Mouse (Mus musculus) liver, embryonic 12.5 days (tissue): ENCODE results near the gene Smim24. TPM values are rescaled to one million over a fixed set of nuclear protein-coding genes. Genes with fewer than 3 reads are reported as not detected.

ENCODE experiments used
- ATAC-seq: fragments of 200-750 bp; cut with Nextera tagmentation; 2 replicates; pipeline ENCODE4 v1.8.0; 2017; ENCODE audit warnings: moderate number of reproducible peaks, mild to moderate bottlenecking, moderate library complexity
- H3K27ac ChIP-seq: fragments of 300-500 bp; sonication (generic); 2 replicates; pipeline ENCODE4 v1.5.1; 2016; ENCODE audit warnings: mild to moderate bottlenecking
- H3K27me3 ChIP-seq: fragments of 300-500 bp; sonication (generic); replicated peaks from 2 replicates; pipeline ENCODE4 v1.6.1; 2016; ENCODE audit warnings: mild to moderate bottlenecking, moderate library complexity
- H3K36me3 ChIP-seq: fragments of 300-500 bp; sonication (generic); 2 replicates; pipeline ENCODE4 v1.6.1; 2016; ENCODE audit warnings: mild to moderate bottlenecking, moderate library complexity
- H3K4me1 ChIP-seq: fragments of 300-500 bp; sonication (generic); 2 replicates; pipeline ENCODE4 v1.6.1; 2016
- H3K4me2 ChIP-seq: fragments of 300-500 bp; sonication (generic); 2 replicates; pipeline ENCODE4 v1.6.1; 2016; ENCODE audit warnings: mild to moderate bottlenecking, moderate library complexity
- H3K4me3 ChIP-seq: fragments of 300-500 bp; sonication (generic); 2 replicates; pipeline ENCODE4 v1.5.1; 2016; ENCODE audit warnings: mild to moderate bottlenecking, moderate library complexity
- H3K9ac ChIP-seq: fragments of 300-500 bp; sonication (generic); 2 replicates; pipeline ENCODE4 v1.6.1; 2016; ENCODE audit warnings: mild to moderate bottlenecking, moderate library complexity
- H3K9me3 ChIP-seq: fragments of 300-500 bp; sonication (generic); replicated peaks from 2 replicates; pipeline ENCODE4 v1.6.1; 2016; ENCODE audit warnings: mild to moderate bottlenecking, moderate library complexity
- WGBS: fragments of 180-500 bp; shearing (Covaris S2); methylation state at CpG from one replicate; pipeline ENCODE4 v1.1.7; 2016; ENCODE audit not compliant: insufficient replicate concordance; 5-methylcytosine and 5-hydroxymethylcytosine counted together
- polyA plus RNA-seq: library from polyadenylated mRNA; unstranded; fragments of >200 nt; fragmentation: Nextera tagmentation; extraction: Ambion mirVana; gene quantifications from 2 replicates; pipeline ENCODE4 v1.2.1, GENCODE M21; 2016

The Smim24 gene
- polyA plus RNA-seq, 1 experiment from 2014 or later: 1.8 TPM

- H3K4me2 ChIP-seq: peak overlapping the region; percentile 40
Observed at GRCm38 (mm10) chr10:81413310-81414261, 20.7 kb downstream of the Smim24 start.

GRCm38 (mm10) chr10:81414682-81415081 is 21.8 kb downstream of the Smim24 start:
- Histone ChIP-seq H3K4me1 (peaks cover 86% of the 10 kb centered on the region), H3K27me3 (peaks cover 29% of the 10 kb centered on the region), H3K9ac (no peak overlapping the region), H3K4me3 (no peak overlapping the region), H3K36me3 (no peaks in the 10 kb centered on the region), H3K9me3 (no peaks in the 10 kb centered on the region), H3K27ac (peak overlapping the region; percentile 36; the same call in 1 of the 2 replicates), H3K4me2 (no peak overlapping the region)
- no peak for ATAC-seq

More at GRCm38 (mm10) chr10:81413310-81414261, 20.7 kb downstream of the Smim24 start:
- no peak overlapping the region for H3K9ac ChIP-seq
- H3K9me3 ChIP-seq: no peaks in the 10 kb centered on the region
- 25% methylated on average over 26 of the region's 26 CpGs for WGBS
- 0 out of 2 replicates have a peak, but pooled peaks have one; percentile 13 for ATAC-seq
- H3K4me3 ChIP-seq: no peak overlapping the region
- peak overlapping the region; percentile 36 for H3K27ac ChIP-seq
- H3K27me3 ChIP-seq: peaks cover 29% of the 10 kb centered on the region
- H3K36me3 ChIP-seq: no peaks in the 10 kb centered on the region
- H3K4me1 ChIP-seq: peaks cover 91% of the 10 kb centered on the region

- H3K27me3 ChIP-seq: peaks cover 33% of the 10 kb centered on the region
- H3K9me3 ChIP-seq: no peaks in the 10 kb centered on the region
- no peak overlapping the region for H3K4me2 ChIP-seq
- peaks cover 3% of the 10 kb centered on the region; the same call in 1 of the 2 replicates for H3K36me3 ChIP-seq
- WGBS: 71% methylated on average over 5 of the region's 5 CpGs
- H3K4me1 ChIP-seq: peaks cover 86% of the 10 kb centered on the region
- no peak overlapping the region for H3K9ac ChIP-seq
- H3K27ac ChIP-seq: 0 out of 2 replicates have a peak overlapping the region, but pooled peaks have one; percentile 36
- no peak overlapping the region for H3K4me3 ChIP-seq
- no peak for ATAC-seq
Observed at GRCm38 (mm10) chr10:81415146-81415545, 22.3 kb downstream of the Smim24 start.

- no peak for ATAC-seq
- no peak overlapping the region for H3K4me2 ChIP-seq
- WGBS: 60% methylated on average over 17 of the region's 17 CpGs
- H3K36me3 ChIP-seq: peaks cover 8% of the 10 kb centered on the region; the same call in 1 of the 2 replicates
- H3K9me3 ChIP-seq: no peaks in the 10 kb centered on the region
- H3K27ac ChIP-seq: no peak overlapping the region
- peaks cover 82% of the 10 kb centered on the region for H3K4me1 ChIP-seq
- H3K9ac ChIP-seq: no peak overlapping the region
- peaks cover 39% of the 10 kb centered on the region for H3K27me3 ChIP-seq
- H3K4me3 ChIP-seq: no peak overlapping the region
Observed at GRCm38 (mm10) chr10:81415549-81416310, 22.9 kb downstream of the Smim24 start.

GRCm38 (mm10) chr10:81416581-81417226 is 23.9 kb downstream of the Smim24 start:
- H3K4me3 ChIP-seq: peak overlapping the region; percentile 44
- H3K9me3 ChIP-seq: no peaks in the 10 kb centered on the region
- peak overlapping the region; percentile 49; the same call in 1 of the 2 replicates for H3K9ac ChIP-seq
- peaks cover 8% of the 10 kb centered on the region; the same call in 1 of the 2 replicates for H3K36me3 ChIP-seq
- peak overlapping the region; percentile 73 for H3K4me2 ChIP-seq
- 3% methylated on average over 26 of the region's 26 CpGs for WGBS
- H3K27me3 ChIP-seq: peaks cover 48% of the 10 kb centered on the region
- H3K4me1 ChIP-seq: peaks cover 72% of the 10 kb centered on the region
- H3K27ac ChIP-seq: no peak overlapping the region
- ATAC-seq: peak; percentile 32

- peaks cover 69% of the 10 kb centered on the region for H3K4me1 ChIP-seq
- H3K4me2 ChIP-seq: peak overlapping the region; percentile 73
- 39% methylated on average over 12 of the region's 12 CpGs for WGBS
- H3K36me3 ChIP-seq: peaks cover 8% of the 10 kb centered on the region; the same call in 1 of the 2 replicates
- H3K4me3 ChIP-seq: peak overlapping the region; percentile 44
- H3K9ac ChIP-seq: peak overlapping the region; percentile 49; the same call in 1 of the 2 replicates
- H3K27ac ChIP-seq: no peak overlapping the region
- no peak for ATAC-seq
- peaks cover 56% of the 10 kb centered on the region for H3K27me3 ChIP-seq
- H3K9me3 ChIP-seq: no peaks in the 10 kb centered on the region
Observed at GRCm38 (mm10) chr10:81417227-81418215, 24.7 kb downstream of the Smim24 start.

GRCm38 (mm10) chr10:81418216-81419070 is 25.6 kb downstream of the Smim24 start:
- peaks cover 60% of the 10 kb centered on the region for H3K4me1 ChIP-seq
- H3K27me3 ChIP-seq: peaks cover 63% of the 10 kb centered on the region
- H3K36me3 ChIP-seq: peaks cover 8% of the 10 kb centered on the region; the same call in 1 of the 2 replicates
- no peaks in the 10 kb centered on the region for H3K9me3 ChIP-seq
- no peak overlapping the region for H3K4me3 ChIP-seq
- no peak overlapping the region for H3K9ac ChIP-seq
- no peak overlapping the region for H3K27ac ChIP-seq
- WGBS: 44% methylated on average over 11 of the region's 11 CpGs
- no peak for ATAC-seq
- H3K4me2 ChIP-seq: no peak overlapping the region

- no peak overlapping the region for H3K4me2 ChIP-seq
- H3K36me3 ChIP-seq: peaks cover 8% of the 10 kb centered on the region; the same call in 1 of the 2 replicates
- ATAC-seq: no peak
- peaks cover 55% of the 10 kb centered on the region for H3K4me1 ChIP-seq
- H3K4me3 ChIP-seq: no peak overlapping the region
- H3K9me3 ChIP-seq: no peaks in the 10 kb centered on the region
- peaks cover 72% of the 10 kb centered on the region for H3K27me3 ChIP-seq
- no peak overlapping the region for H3K27ac ChIP-seq
- H3K9ac ChIP-seq: no peak overlapping the region
- whole genome bisulfite sequencing: 68% methylated on average over 10 of the region's 10 CpGs
Observed at GRCm38 (mm10) chr10:81419111-81419928, 26.5 kb downstream of the Smim24 start.

GRCm38 (mm10) chr10:81420191-81420767 is 27.4 kb downstream of the Smim24 start:
- Histone ChIP-seq H3K27ac (no peak overlapping the region), H3K9me3 (no peaks in the 10 kb centered on the region), H3K27me3 (peaks cover 82% of the 10 kb centered on the region), H3K4me2 (no peak overlapping the region), H3K4me1 (peaks cover 55% of the 10 kb centered on the region), H3K36me3 (peaks cover 8% of the 10 kb centered on the region; the same call in 1 of the 2 replicates), H3K9ac (no peak overlapping the region), H3K4me3 (no peak overlapping the region)
- no peak for ATAC-seq
- 73% methylated on average over 40 of the region's 40 CpGs for WGBS
